Mouse (Mus musculus) lung, adult 18-20 months (tissue): ENCODE data around the gene Sdcbp2.
A peak's percentile ranks its signal among the peaks of the same experiment; 100 is the strongest.

Experiments used
- DNase-seq, 2 experiments: peaks; one replicate each; pipeline ENCODE4 v3.0.0; 2022; ENCODE audit warnings: mixed read lengths in 2 of 2

Gene Sdcbp2

DNA sequence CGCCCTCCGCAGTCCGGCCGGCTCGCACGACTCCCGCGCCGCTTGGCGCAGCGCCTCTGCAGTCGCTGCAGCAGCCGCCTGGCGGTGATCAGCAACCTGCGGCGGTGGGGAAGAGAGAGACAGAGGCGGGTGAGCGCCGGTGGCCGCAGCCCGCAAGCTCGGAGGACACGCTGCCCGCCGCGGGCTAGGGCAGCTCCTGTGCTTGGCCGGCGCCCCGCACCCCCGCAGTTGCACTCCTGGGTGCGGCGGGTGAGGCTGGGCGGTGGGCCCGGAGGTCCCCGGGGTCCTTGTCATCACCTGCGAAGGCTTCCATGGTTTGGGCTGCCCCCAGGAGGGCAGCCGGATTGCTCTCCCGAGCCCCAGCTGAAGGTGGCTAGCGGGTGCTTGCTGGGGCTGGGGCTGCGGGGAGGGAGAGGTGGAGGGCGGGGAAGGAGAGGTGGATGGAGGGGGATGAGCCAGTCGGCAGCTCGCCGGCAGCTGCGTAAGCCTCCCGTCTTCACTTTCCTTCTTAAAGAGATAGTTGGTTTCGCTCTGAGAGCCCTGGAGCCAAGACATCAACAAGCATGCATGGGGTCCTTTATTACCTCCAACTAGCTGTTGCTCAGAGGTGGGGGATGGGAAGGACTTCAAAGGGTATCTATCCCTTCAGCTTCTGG, 59.9 kb downstream of the Sdcbp2 start, which contains the start of gene Snph:
TSS of gene Snph (minus strand) at position 435 of the 656 bp plus-strand sequence.
- DNase-seq, result peak; percentile 60 to 70

DNA sequence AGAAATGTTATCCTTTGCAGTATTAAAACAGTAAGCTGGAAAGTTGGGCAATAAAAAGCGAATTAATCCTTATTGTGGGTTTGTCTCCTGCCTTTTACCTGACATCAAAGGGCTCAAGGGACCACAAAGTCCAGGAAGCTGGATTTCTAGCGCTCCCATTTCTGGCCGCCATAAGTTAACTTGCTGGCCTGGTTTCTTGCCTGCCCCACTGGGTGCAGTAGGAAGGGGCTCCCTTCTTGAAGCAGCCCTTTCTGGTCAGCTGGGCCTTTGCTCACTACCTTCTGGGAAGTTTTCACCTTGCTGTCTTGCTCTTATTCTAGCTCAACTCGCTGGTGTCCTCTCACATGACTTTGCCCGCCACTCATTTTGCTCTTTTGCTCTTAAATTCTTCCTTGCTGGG, 60.6 kb downstream of the Sdcbp2 start:
- DNase-seq, result no peak

DNA sequence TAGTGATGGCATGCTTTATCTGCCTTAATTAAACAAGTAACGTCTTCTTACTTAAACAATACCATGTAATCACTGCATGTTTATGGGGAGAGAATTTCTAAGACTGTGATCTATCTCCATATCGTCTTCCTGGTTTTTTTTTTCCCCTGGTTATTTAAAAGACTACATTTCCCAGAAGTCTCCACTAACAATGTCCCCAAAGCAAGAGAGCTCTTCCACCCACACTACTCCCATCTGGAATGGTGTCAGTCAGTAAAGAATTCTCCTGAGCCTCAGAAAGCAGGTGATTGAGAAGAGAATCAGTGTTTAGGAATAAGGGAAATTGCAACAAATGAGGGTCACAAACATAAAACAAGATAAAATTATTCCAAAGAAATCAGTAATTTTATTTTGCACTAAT, 62.5 kb downstream of the Sdcbp2 start:
- DNase-seq, result no peak

DNA sequence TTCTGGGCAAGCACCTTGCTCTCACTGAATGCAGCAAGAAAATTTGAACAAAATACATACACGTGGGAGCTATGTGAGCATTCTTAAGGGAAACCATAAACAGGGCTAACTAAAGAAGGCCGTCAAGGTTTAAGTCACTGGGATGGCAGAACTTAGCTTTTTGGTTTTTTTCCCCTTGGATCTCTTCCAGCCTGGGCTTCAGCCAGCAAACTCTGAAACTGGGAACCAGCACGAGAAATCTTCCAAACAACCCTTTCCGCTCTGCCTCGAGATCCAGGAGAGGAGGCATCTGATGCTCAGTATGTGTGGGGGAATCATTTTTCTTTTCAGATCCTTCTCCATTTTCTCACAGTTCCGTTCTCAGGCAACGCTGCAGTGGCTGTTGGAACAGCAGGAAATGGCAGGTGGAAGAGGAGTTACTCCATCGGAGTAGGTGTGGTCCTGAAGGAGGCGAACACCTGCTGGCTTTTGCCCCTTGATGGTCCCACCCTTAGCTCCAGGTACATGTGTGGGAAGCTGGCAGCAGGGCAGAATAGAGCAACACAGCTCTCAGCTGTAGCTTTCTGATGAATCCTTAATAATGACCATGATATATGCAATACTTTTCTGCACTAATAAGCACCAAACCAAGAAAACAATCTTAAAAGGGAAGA, 63.1 kb downstream of the Sdcbp2 start:
- no peak for DNase-seq

DNA sequence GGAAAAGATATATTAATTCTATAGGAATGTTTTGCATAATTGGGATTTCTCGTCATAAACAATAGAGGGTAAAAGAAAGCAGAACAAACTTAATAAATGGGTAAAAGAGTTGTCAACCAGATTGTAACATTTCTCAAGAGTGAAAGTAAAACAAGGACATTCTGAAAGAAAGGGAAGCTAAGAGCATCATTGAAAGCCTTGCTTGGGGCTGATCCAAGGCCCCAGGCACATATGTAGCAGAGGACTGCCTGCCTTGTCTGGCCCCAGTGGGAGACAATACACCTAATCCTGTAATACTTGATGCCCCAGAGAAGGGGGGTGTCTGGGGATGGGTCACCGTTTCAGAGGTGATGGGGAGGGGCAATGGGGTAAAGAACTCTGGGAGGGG, 63.6 kb downstream of the Sdcbp2 start:
- no peak for DNase-seq
